Mouse (Mus musculus) layer of hippocampus, adult 9-10 months (tissue): ENCODE data around the gene Bcan.

ENCODE experiments used
- DNase-seq: peaks from one replicate; pipeline ENCODE4 v3.0.0; 2022; ENCODE audit warnings: low spot score

Gene Bcan

DNA sequence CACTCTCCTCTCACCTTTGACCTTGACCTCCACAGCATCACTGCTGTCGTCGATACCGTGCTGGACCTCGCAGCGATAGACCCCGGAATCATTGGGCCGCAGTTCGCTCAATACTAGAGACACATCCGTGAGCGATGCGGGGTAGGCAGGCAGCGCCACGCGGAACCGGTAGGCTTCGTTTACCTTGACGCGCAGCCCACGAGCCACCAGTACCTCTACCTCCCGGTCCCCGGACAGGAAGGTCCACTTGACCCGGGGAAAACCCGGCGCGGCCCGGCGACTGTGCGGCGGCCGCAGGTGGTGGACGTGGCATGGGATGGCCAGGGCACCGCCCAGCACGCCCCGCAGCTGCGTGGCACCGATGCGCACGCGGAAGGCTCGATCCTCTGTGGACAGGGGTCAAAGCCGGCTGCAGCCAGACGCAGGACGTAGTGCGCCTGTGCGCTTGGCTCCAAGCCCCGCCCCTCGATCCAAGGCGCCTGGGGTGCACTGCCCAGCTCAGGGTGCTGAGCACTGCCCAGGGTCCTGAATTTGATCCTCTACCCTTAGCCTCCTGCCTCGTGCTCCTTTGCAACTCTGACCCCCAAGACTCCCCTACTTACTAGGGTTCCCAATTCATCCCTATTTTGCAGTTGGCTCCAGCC, 2.9 kb downstream of the Bcan start:
- no peak for DNase-seq

DNA sequence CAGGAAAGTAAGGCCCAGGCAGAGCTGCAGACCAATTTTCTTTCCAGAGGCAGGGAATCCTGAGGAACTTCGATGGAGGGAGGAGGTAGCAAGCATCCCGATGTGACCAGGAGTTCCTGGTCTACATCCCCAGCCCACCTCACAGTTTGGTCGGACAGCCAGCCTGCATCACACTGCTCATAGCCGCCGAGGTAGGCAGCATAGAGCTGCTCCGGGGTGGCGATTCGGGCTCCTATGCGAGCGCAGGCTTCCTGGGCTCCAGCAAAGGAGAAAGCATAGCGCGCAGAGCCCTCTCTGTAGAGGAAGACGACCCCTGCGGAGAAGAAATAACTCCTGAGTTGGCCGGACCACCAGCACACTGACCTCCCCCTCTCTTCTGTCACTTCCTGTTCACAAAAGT, 3.6 kb downstream of the Bcan start:
- DNase-seq = no peak

DNA sequence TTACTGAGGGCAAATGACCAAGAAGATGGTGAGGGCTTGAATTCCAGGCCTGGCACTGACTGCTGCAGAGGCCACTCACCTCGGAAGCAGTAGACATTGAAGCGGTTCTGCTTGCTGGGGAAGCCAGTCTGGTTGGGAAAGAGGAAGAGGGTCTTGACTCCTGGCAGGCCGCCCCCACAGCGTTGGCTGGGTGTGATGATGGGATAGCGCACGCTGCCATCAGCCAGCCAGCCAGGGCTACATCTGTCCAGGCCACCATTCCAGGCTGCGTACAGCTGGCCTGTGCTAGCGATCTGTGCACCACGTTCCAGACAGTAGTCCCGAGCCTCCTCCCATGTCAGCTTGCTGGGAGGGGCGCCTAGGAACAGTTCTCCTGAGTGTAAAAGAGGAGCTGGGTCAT, 4.7 kb downstream of the Bcan start:
- no peak for DNase-seq

DNA sequence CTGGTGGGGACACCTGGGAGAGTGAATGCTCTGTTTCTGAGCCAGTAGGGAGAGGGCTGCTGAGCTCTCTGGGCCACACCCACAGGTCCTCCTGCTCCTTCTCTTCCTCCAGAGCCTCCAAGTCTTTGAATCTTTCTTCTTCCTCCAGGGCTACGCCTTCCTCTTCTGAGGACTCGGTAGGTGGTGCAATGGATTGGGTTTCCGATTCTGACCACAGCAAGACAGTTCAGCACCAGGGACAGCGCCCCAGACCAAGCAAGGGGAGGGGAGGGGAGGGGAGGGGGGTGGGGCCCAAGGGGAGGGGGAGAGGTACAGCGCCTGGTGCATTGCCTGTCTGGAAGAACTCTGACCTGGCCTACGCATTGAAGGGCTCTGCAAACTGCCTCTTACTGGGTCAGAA, 6.6 kb downstream of the Bcan start:
- no peak for DNase-seq

DNA sequence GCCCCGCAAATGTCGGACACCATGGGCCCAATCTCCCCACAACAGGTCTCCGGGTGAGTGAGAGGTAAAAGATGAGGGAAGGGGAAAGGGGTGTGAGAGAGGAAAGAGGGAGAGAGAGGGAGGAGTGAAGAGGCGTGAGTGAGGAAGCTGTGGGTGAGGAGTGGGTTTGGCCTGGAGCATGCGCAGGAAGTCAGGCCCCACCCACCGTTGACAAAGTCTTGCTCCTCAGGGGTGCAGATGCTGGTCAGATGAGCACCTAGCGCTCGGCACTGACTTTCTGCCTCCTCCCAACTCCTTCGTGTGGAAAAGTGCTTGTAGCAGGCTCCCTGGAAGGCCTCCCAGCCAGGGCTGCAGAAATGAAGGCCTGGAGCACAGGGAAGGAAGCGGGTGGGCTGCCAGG, 10.1 kb downstream of the Bcan start:
- DNase-seq = no peak

DNA sequence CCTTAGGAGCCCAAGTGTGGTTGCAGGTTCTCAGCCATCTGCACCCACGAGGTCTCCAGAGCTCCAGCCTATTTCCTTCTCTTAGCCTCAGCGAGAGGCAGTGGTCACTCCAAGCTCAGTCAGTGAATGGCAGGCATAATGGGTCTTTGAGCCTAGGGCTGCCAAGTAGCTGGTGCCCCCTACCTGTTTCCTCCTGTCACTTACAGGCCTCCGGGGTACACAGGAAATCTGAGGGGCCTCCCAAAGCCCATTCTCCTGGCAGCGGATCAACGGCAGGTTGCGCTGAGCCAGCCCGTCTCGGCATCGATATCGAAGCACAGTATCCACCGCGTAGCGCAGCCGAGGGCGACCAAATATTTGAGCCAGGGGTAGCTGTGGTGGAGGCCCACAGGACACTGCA, 12.0 kb downstream of the Bcan start:
- DNase-seq = no peak

DNA sequence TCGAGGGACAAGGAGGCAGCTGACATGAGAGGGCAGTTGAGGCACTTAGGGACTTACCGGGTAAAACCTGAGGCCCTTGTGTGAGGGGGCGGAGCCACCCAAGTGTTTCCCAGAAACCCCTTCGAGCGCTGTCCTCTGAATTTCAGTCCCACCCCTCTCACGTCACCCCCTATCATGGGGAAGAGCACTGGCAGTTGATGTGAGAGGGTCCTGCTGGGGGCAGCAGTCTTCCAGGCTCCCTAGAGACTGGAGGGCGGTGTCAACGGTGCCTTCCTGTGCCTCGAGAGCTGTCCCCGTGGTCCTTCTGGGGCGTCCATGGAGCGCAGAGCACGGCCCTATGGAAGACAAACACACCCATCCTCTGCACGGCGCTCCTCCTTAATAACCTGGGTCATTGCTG, 12.4 kb downstream of the Bcan start:
- no peak for DNase-seq

DNA sequence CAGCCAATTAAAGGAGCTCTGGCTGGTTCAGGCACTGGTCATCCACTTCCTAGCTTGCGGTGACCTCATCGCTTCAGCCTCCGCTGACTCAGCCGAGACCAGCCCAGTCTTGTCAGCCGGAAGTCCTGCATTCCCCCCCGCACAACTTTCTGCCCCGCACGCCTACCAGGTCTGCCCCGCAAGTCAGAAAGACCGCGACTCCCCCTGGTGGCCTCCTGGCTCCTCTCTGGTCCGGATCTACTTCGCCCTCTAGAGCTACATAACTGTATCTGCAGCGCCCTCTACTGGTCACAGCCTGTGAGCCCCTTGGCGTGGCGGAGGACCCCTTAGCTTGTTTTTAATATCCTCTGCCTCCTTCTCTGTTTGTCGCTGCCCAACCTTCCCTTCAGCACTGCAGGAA, 13.2 kb downstream of the Bcan start:
- peak; percentile 85 for DNase-seq

DNA sequence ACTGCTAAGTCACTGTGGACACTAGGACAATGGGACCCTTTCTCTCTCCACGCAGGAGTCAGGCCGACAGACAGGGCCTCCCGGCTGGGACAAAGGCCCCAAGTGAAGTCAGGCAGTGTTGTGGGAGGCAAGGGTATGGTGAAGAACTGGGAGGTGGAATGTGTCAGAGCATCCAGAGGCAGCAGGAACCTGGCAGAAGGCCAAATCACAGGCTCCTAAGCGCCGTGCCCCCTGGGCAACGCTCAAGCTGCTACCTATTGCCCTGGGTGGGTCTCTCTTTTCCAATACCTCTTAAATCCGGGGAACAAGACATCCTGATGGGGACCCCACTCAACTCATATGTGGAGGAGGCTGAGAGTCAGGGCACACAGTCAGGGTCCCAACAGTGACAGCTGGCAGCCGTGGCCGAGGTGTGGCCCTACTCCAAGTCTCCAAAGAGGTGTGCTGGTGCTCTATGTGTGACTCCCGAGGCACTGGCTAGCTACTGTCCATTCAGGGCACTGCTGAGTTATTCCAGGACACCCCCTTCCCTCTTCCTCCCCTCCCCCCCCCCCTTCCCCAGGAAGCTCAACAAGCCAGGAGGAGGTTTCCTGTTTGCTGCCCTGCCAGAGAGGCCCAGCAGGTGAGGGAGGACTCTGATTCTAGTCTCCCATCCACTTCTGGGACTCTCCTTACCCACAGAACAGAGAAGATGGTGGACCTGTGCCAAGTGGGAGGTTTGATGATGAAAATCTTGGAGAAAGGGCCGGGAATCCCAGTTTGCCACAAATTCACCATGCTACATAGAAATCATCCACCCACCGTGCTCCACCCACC, 14.3 kb downstream of the Bcan start:
- no peak for DNase-seq

DNA sequence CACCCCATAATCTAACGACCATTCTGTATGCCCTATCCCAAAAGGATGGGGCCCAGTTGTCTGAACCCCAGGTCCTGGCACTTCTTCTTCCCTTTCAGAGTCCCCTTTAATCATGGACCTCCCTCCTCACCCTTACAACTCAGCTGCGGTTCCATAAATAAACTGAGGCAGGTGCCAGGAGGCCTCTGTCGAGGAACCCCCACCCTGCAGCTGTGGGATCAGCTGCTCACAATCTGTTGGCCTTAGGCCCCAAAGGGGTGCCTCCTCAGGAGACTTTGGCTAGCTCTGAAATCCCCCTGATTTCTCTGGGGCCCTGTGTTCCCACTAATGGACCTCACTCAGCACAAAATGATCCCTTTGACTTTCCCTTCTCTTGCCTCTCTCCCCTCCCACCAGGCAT, 15.9 kb downstream of the Bcan start:
- DNase-seq = no peak

DNA sequence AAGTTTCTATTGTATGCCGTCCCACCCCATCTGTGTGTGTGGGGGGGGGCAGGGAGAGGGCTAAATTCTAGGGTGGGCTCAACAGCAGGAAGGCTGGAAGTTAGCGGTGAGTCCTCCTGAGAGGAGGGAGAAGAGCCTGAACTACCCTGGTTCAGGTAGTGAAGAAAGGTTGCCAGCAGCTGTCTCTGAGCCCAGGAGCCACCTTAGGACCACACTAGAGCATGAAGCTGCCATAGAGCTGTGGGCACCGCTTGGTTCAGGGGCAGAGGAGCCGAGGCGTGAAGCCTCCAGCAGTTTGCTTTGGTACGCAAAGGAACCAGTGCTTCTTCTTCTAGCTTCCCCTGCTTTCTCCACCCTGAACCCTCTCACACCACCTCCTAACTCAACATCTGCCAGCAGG, 16.4 kb downstream of the Bcan start:
- no peak for DNase-seq

DNA sequence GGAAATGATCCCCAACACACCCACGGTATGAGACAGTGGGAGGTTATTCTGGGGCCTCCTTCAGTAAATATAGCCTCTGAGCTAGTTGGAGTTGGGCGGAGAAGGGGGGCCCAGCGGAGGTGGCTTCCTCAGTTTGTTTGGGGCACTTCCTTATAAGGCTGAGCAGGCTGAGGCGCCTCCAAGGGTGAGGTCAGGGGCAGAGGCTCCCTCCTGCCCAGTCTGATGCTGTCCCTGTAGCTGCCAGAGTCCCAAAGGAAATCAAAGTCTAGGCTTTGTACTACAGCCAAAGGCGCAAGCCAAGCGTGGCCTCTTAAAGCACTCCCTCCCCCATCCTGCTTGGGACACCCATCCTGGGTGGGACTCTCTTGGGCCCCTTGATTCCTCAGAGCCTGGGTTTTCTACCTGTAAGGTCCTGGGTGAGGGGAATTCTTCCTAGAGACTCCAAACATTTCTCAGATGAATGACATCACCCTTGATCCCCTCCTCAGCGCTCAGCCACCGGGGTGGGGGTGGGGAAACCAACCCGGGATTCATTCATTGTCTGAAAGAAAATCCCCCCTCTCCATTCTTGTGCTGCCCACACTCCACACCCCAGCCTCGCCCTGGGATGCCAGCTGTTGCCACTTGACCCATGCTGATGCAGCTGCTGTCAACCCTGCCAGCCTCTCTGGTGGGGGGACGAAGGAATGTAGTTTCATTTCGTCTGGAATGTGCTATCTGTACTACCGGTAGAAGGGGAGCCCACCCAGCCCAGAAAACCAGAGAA, 17.0 kb downstream of the Bcan start:
- no peak for DNase-seq

DNA sequence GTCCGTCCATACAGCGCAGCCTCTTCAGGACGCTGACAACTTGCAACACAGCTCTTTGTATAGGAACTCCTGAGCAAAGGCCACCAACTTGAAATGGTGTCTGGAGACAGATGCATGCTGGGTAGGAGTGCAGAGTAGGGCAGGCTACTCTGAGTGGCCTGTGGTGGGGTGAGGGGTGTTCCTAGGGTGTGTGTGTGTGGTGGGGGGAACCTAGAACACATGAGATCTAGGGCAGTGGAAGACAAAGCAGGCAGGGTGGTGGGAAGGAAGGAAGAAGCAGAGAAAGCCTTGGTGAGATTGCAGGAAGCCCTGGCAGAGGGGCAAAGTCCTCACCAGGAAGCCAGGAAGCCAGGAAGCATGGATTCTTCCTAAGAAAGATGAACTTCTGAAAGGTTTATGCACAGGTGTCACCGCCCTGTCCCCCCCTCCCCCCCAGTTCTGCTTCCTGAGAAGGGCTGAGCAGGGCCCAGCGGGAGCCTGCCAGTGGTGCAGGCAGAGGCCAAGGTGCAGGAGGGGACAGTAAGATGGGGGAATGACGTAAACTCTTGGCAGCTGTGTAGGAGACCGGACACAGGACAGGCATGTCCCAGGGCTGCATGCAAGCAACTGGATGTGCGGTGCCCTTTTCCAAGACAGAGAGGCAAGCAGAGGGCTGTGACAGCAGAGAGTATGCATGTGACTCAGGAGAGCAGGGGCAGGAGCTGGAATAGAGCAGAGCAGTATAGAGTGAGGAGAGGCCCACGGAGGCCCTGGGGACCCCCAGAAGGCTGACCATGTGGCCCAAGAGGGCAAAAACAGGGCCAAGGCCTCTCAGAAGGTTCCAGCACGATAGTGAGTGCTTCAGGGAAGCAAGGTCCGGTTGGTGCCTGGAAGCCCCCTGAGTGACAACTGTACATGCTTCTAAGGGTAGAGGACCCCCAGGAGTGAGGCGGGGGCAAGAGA, 17.9 kb downstream of the Bcan start:
- DNase-seq = no peak

DNA sequence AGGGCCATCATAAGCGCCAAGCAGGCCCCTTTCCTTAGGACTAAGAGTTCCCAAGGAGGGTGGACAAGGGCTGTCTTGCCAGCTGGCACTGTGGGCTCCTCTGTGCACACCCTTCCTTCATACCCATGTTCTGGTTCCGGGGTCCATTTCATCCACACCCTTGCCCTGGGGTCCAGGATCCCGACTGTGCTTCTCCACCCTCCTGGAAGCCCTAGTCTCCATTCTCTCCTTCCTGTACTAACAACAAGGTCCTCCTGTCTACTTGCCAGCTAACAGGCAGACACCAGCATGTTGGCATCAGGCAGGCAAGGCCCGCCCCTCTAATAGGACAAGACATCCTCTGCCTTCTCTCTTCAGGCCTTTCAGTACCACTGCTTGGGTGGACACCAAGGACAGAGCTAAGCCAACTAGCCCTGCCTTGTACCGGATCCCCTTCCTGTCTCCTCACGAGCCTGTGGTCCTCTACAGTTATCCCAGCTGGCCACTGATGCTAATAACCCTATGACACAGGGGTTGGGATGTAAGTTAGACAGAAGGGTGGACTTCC, 18.7 kb downstream of the Bcan start:
- no peak for DNase-seq

DNA sequence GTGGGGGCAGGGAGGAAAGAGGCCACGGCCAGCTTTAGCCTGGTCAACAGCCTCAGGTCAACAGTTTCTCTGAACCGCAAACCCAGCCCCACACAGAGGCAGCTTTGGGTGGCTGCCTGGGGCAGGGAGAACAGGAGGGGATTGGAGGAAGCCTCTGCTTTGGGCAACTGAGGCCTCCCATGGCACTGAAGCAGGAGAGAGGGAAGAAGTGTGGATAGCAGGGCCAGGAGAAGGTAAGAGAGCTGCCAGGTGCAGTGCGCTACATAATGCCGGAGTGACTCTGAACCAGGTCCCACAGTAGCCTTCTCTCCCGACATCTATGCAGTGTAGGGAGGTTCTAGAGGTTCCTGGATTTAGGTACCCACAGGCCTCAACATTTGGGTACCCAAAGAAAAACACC, 19.3 kb downstream of the Bcan start:
- DNase-seq = no peak

DNA sequence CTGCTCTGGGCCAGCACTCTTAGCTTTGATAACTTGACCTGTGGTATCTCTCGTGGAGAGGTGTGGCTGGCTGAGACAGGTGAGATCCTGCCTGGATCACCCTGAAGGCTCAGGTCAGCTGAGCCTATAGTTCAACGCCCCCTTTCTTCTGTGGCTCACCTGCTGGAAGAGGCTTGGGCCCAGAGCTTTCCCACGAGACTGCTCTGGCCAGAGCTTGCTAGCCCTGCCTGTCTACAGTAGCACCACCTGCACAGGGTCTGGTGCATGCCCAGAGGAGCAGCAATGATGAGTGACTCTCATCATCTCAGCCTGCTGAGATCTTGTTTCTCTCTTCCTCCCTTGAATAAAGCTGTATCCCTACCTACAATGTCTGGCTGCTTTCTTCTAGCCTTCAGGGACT, 19.9 kb downstream of the Bcan start:
- no peak for DNase-seq

DNA sequence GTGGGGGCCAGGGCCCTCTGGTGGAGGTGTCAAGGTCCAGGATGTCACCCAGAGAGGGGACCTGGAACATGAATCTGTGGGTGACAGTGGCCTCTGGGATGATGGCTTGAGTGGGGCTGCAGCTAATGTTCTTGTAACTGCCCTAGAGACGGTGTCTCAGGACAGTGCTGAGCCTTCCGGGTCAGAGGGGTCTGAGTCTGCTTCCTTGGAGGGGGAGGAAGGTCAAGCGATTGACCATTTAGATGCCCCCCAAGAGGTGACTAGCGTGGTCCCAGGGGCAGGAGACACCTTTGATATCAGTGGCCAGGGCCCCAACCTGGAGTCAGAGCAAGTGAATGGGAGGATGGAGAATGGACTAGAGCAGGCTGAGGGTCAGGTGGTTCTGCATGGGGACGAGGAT, 20.5 kb downstream of the Bcan start:
- DNase-seq = no peak

DNA sequence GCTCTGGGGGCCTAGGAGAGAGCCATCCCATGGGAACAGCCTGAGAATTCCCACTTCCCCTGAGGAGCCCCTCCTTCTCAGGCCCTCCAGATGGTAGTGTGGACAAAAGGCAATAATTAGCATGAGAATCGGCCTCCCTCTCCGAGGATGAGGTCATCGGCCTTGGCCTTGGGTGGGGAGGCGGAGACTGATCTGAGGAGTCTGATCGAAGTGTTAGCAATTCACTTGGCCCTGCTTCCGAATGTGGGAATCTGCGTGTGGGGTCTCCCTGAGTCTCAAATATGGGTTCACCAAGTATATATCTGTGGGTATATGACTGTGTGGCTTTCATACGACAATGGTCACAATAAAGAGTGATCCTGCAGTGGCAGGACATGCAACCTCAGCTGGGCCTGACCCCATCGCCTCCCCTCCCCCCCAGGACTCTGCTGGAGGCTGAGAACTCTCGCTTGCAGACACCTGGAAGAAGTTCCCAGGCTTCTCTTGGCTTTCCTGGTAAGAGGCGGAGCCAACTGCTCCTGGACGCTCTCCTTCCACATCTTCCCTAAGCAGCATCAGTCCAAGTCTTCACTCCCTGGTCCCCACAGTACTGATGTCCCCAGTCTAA, 25.5 kb downstream of the Bcan start:
- DNase-seq = no peak

DNA sequence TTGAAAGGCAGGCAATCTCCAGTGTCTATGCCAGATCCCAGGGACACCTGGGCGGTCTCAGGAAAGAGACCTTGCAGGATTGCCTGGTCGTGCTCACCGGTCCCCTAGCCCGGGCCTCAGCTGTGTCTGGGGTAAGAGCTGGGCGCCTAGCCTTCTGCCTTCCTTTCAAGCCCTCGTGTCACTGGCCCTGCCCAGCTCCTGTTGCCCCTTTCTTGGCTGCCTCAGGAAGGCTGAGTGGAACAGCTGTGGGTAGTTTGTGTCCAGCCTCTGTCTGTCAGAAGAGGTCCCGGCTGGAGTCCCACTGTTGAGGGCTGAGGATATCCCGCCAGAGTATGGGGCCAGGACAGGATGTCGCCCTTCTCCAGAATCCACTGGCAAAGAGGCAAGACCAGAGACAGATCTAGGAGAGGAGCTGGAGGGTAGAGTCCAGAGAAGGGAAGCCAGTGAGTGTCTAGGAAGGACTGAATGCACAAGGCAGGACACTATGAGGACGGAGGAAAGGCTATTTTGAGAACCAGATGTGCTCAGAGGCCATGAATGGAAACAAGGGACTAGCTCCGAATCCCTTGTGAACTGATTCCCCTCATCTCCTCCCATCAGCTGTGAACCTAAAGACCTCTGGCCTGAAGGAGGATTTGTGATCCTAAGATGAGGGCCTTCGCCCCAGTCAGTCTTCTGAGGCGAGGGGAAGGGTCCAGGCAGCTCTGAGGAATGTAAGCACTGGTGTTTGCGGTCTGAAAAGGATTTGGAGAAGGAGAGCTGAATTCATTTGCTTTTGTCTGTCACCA, 26.2 kb downstream of the Bcan start:
- DNase-seq = no peak

DNA sequence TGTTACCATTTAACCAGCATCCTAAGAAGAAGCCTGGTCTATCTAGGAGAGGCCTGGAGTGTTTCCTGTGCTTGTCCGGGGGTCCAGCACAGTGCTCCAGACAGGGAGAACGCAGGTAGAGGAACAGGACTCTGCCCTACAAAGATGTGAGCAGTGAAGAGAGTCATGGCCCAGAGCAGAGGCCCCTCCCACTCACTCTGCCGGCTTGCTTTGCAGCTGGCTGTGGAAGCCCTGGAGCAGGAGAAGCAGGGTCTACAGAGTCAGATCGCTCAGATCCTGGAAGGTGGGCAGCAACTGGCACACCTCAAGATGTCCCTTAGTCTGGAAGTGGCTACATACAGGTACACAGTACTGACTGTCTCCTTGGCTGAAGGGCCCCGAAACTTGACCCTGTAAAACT, 27.3 kb downstream of the Bcan start:
- no peak for DNase-seq
